Comparison of ENCODE assay signal across 9 mouse cellular contexts in the genomic region with DNA sequence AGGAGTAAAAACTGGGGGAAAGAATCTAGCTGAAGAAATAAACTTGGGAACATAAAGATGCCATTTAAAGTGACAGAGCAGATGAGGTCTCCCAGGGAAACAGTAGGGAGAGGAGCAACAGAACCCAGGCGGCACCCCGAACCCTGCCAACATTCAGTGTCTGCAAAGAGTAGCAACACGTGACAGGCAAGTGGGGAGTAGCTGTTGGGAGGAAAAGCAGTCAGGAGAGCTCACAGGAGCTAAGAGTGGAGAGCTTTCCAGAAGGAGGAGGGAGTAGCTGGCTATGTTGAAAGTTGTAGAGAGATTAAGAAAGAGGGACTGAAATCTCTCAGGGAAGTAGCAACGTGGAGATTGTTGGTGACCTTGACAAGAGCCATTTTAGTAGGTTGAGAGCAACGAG. TPM values are rescaled to one million over a fixed set of nuclear protein-coding genes. Genes with fewer than 3 reads are reported as not detected.
A peak's percentile ranks its signal among the peaks of the same experiment; 100 is the strongest.
DNase-seq lines count a peak whose midpoint lies in the region.
"Had no signal": no experiment of that assay in that cellular context is flagged by ENCODE, and none has a peak within 500 bp of the region (broad histone marks: within the 10 kb centered on the region; RNA-seq: fewer than 3 reads in every experiment).

No protein-coding gene starts in this region.

- peak; percentile 4 for DNase-seq in adrenal gland, adult 8-10 months
- no peak for DNase-seq in adrenal gland, postnatal 25 days
- peak; percentile 21 for DNase-seq in layer of hippocampus, adult 11-12 months (ENCODE audit: low spot score)
- DNase-seq in layer of hippocampus, adult 8-10 months (ENCODE audit: low spot score in 2 of 2), result no peak
- DNase-seq in heart, adult 9 months (ENCODE audit: low spot score in 2 of 2), result peak; percentile 40 to 49
- DNase-seq in lung, postnatal 10 days, result peak; percentile 63
- no peak for DNase-seq in cerebellum, postnatal 10 days
- no peak for DNase-seq in retina, embryonic 14.5 days (ENCODE audit: low spot score)
- DNase-seq: cerebellum, adult 11-12 months had no signal

RNA-seq across cellular contexts. Expression of a gene that starts 35.9 kb away (rescaled TPM):
- 10 to 100 TPM; 29.1 to 32.4 (median 30.7) TPM for total RNA-seq in adrenal gland, adult 8-10 months (2022)
- total RNA-seq in adrenal gland, postnatal 25 days (2021), result 25.2 and 29.4 TPM in 2 replicates
- 100 to 1,000 TPM in 1 of 4 experiments, 10 to 100 TPM in 3; 86.4 to 114 (median 93.2) TPM for total RNA-seq in layer of hippocampus, adult 8-10 months (2022)

Comparison
In these comparisons a context has a peak if more than half of its experiments do, and no peak if none do; other contexts are left out.
1. DNase-seq: peak in adrenal gland, adult 8-10 months (single experiment), layer of hippocampus, adult 11-12 months (single experiment), heart, adult 9 months (2 of 2) and lung, postnatal 10 days (single experiment); none in adrenal gland, postnatal 25 days (single experiment), layer of hippocampus, adult 8-10 months (0 of 2), cerebellum, postnatal 10 days (0 of 2) and retina, embryonic 14.5 days (single experiment).